Mouse (Mus musculus): ENCODE results near the gene Inpp5a. TPM values are rescaled to one million over a fixed set of nuclear protein-coding genes. Genes with fewer than 3 reads are reported as not detected.
"Not testable (repeated sequence)": the region's sequence is repeated elsewhere in the genome, so short reads cannot be mapped to it uniquely, and the experiment has no call there.

Inpp5a gene
- polyA plus RNA-seq, 1 experiment from 2014 or later: 53.4 TPM

DNA sequence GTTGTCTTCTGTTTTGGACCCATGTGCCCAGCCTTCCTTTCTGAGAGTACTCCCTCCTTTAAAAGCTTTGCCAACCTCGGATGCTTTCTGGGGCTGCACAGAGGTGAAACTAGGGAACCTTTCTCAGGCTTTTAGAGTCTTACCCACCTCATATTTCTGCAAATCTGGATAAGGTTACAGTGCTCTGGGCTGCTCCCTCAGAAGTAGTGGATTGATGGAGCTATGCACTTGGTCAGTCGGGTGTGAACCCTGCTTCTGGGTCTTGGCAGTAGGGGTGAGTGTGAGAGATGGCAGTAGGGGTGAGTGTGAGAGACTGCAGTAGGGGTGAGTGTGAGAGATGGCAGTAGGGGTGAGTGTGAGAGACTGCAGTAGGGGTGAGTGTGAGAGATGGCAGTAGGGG, 46.0 kb downstream of the Inpp5a start:
- peaks cover 51% of the 10 kb centered on the region for H3K4me1 ChIP-seq (replicated peaks)
- ATAC-seq (replicated peaks; ENCODE audit: insufficient number of reproducible peaks, insufficient read depth, low FRiP score, low read depth); H3K9me3 ChIP-seq (replicated peaks); H3K9ac ChIP-seq; H3K36me3 ChIP-seq; H3K27ac ChIP-seq; H3K4me2 ChIP-seq; H3K4me3 ChIP-seq; H3K27me3 ChIP-seq: not testable (repeated sequence)
- 71% methylated on average over 2 of the region's 2 CpGs for WGBS

DNA sequence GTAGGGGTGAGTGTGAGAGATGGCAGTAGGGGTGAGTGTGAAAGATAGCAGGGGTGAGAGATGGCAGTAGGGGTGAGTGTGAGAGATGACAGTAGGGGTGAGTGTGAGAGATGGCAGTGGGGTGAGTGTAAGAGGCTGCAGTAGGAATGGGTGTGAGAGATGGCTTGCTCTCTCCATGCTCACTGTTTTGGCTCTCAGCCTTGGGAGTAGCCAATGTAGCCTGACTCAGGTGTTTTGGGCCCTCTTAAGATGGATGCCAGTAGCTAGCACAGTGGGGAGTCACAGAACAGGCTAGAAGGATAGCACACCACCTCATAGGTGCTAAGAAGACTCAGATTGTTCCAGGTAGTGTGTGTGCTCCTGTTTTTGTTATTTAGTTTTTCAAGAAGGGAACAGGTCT, 46.8 kb downstream of the Inpp5a start:
- ATAC-seq (replicated peaks; ENCODE audit: insufficient number of reproducible peaks, insufficient read depth, low FRiP score, low read depth): no peak
- peaks cover 59% of the 10 kb centered on the region for H3K4me1 ChIP-seq (replicated peaks)
- no peaks in the 10 kb centered on the region for H3K36me3 ChIP-seq
- no peaks in the 10 kb centered on the region for H3K9me3 ChIP-seq (replicated peaks)
- no peak overlapping the region for H3K4me2 ChIP-seq
- no peaks in the 10 kb centered on the region for H3K27me3 ChIP-seq
- H3K27ac ChIP-seq: no peak overlapping the region
- H3K4me3 ChIP-seq: no peak overlapping the region
- no peak overlapping the region for H3K9ac ChIP-seq

DNA sequence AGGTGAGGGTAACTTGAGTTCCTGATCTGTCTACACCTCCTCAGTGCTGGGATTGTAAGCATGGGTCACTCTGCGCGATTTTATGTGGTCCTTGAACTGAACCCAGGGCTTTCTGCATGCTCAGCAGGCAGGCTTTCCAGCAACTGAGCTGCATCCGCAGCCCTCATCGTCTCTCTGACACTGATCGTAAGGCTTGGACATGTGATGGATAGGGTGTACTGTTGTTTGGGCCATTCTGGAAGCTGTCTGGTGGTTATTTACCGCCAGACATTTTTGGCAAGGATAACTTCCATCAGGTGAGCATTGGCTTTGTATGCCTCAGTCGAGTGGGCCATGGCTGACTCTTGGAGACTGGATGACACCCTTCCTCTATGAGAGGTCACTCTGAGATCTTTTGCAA, 48.0 kb downstream of the Inpp5a start:
- Histone ChIP-seq H3K27me3 (no peaks in the 10 kb centered on the region), H3K4me3 (no peak overlapping the region), H3K36me3 (no peaks in the 10 kb centered on the region), H3K27ac (no peak overlapping the region), H3K9ac (no peak overlapping the region), H3K4me2 (no peak overlapping the region), H3K9me3 (replicated peaks) (no peaks in the 10 kb centered on the region), H3K4me1 (replicated peaks) (peaks cover 71% of the 10 kb centered on the region)
- 75% methylated on average over 7 of the region's 7 CpGs for WGBS
- ATAC-seq (replicated peaks; ENCODE audit: insufficient number of reproducible peaks, insufficient read depth, low FRiP score, low read depth): no peak

DNA sequence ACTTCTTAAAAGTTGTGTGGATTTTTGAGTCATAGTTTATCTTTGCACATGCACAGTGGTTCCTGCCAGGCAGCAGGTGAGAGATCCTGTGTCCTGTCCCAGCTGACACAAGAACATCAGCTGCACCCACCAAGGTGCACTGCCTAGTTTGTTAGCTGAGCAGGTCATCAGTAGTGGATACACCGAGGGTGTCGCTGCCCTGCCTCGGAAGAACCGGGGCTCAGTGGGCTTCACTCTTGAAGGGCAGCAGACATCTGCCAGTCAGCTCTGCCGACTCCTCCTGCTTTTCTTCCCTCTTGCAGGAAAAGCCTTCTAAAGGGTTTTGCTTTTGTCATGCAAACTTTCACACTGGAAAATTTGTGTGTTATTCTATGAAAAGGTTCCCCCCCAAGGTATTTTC, 48.6 kb downstream of the Inpp5a start:
- H3K4me1 ChIP-seq (replicated peaks): peaks cover 76% of the 10 kb centered on the region
- WGBS: 67% methylated on average over 5 of the region's 5 CpGs
- H3K9ac ChIP-seq: no peak overlapping the region
- no peaks in the 10 kb centered on the region for H3K36me3 ChIP-seq
- H3K9me3 ChIP-seq (replicated peaks): no peaks in the 10 kb centered on the region
- no peaks in the 10 kb centered on the region for H3K27me3 ChIP-seq
- no peak overlapping the region for H3K4me3 ChIP-seq
- no peak for ATAC-seq (replicated peaks; ENCODE audit: insufficient number of reproducible peaks, insufficient read depth, low FRiP score, low read depth)
- no peak overlapping the region for H3K27ac ChIP-seq
- H3K4me2 ChIP-seq: no peak overlapping the region

DNA sequence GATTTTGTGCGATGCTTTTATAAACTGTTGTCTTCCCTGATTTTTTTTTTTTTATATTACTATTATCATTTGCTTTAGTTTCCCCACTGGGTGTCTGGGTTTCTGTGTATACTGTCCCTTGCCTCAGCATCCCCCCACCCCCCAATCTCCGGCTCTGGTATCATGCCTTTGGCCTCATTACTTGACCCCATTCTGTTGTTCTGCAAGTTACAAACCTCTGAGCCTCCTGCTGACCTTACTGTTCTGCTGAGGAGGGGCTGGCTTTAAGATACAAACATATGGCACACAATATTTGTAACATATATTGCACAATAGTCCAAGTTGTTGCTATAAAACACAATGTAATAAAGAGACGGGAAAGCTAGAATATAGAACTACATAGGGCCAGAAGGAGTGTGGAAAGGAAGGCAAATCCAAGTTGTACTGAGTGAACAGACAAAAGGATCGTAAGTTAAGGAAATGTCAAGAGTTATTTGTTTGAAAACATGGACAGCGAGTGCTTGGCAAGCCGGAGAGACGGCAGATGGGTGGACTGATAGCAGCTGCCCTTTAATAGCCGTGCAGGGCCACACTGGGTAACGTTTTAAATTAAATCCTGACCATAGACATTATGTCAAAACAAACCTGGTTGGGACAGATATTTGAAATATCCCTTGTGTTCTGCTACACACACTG, 49.2 kb downstream of the Inpp5a start:
- H3K27me3 ChIP-seq: no peaks in the 10 kb centered on the region
- H3K27ac ChIP-seq: no peak overlapping the region

DNA sequence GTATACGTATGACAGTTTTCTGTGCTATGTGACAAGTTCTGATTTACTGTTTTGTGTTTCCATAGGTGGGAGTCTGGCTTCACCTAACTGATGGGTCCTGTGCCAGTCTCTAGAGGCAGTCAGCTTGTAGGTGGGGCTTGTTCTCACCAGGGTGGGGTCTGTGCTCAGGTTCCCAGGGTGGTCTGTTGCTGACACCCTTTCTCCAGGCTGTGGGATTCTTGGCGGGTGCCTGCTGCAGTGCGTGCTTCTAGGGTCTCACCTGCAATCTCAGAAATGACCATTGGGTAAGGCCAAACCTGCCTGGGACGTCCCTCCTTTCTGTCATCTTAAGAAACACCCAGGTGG, 49.7 kb downstream of the Inpp5a start:
- H3K9ac ChIP-seq: no peak overlapping the region
- H3K36me3 ChIP-seq: no peaks in the 10 kb centered on the region
- WGBS: 64% methylated on average over 4 of the region's 4 CpGs
- ATAC-seq (replicated peaks; ENCODE audit: insufficient number of reproducible peaks, insufficient read depth, low FRiP score, low read depth): no peak
- no peak overlapping the region for H3K4me3 ChIP-seq
- no peak overlapping the region for H3K27ac ChIP-seq
- H3K4me2 ChIP-seq: no peak overlapping the region
- H3K9me3 ChIP-seq (replicated peaks): no peaks in the 10 kb centered on the region
- no peaks in the 10 kb centered on the region for H3K27me3 ChIP-seq
- peaks cover 79% of the 10 kb centered on the region for H3K4me1 ChIP-seq (replicated peaks)

More for the DNA sequence above, 49.2 kb downstream of the Inpp5a start:
- no peak for ATAC-seq (replicated peaks; ENCODE audit: insufficient number of reproducible peaks, insufficient read depth, low FRiP score, low read depth)
- H3K9me3 ChIP-seq (replicated peaks): no peaks in the 10 kb centered on the region
- no peak overlapping the region for H3K4me2 ChIP-seq
- WGBS: 49% methylated on average over 9 of the region's 9 CpGs
- H3K9ac ChIP-seq: no peak overlapping the region
- H3K4me1 ChIP-seq (replicated peaks): peaks cover 78% of the 10 kb centered on the region
- no peaks in the 10 kb centered on the region for H3K36me3 ChIP-seq
- H3K4me3 ChIP-seq: no peak overlapping the region

- peaks cover 76% of the 10 kb centered on the region for H3K4me1 ChIP-seq (replicated peaks)
Measured at GRCm38 (mm10) chr7:139439031-139439430, 50.1 kb downstream of the Inpp5a start.

GRCm38 (mm10) chr7:139439922-139440895, 51.3 kb downstream of the Inpp5a start:
- no peak for ATAC-seq (replicated peaks; ENCODE audit: insufficient number of reproducible peaks, insufficient read depth, low FRiP score, low read depth)
- 72% methylated on average over 6 of the region's 6 CpGs for WGBS
- H3K9ac ChIP-seq: no peak overlapping the region

More at GRCm38 (mm10) chr7:139439031-139439430, 50.1 kb downstream of the Inpp5a start:
- 49% methylated on average over 3 of the region's 3 CpGs for WGBS
- Histone ChIP-seq H3K27ac (no peak overlapping the region), H3K9ac (no peak overlapping the region), H3K36me3 (no peaks in the 10 kb centered on the region), H3K4me3 (no peak overlapping the region), H3K27me3 (no peaks in the 10 kb centered on the region), H3K9me3 (replicated peaks) (no peaks in the 10 kb centered on the region), H3K4me2 (no peak overlapping the region)
- no peak for ATAC-seq (replicated peaks; ENCODE audit: insufficient number of reproducible peaks, insufficient read depth, low FRiP score, low read depth)

GRCm38 (mm10) chr7:139441022-139441421, 52.1 kb downstream of the Inpp5a start:
- no peak overlapping the region for H3K4me3 ChIP-seq
- no peak overlapping the region for H3K9ac ChIP-seq
- ATAC-seq (replicated peaks; ENCODE audit: insufficient number of reproducible peaks, insufficient read depth, low FRiP score, low read depth): no peak
- H3K36me3 ChIP-seq: no peaks in the 10 kb centered on the region
- no peaks in the 10 kb centered on the region for H3K27me3 ChIP-seq
- H3K27ac ChIP-seq: peak overlapping the region; percentile 54; the same call in 1 of the 2 replicates
- no peaks in the 10 kb centered on the region for H3K9me3 ChIP-seq (replicated peaks)
- WGBS: 26% methylated on average over 5 of the region's 5 CpGs
- no peak overlapping the region for H3K4me2 ChIP-seq
- H3K4me1 ChIP-seq (replicated peaks): peaks cover 75% of the 10 kb centered on the region

More at GRCm38 (mm10) chr7:139439922-139440895, 51.3 kb downstream of the Inpp5a start:
- Histone ChIP-seq H3K27me3 (no peaks in the 10 kb centered on the region), H3K27ac (no peak overlapping the region), H3K4me2 (no peak overlapping the region), H3K4me1 (replicated peaks) (peaks cover 72% of the 10 kb centered on the region), H3K36me3 (no peaks in the 10 kb centered on the region), H3K4me3 (no peak overlapping the region), H3K9me3 (replicated peaks) (no peaks in the 10 kb centered on the region)

- H3K4me3 ChIP-seq: no peak overlapping the region
- H3K4me1 ChIP-seq (replicated peaks): peaks cover 72% of the 10 kb centered on the region
- no peaks in the 10 kb centered on the region for H3K36me3 ChIP-seq
- 49% methylated on average over 10 of the region's 10 CpGs for WGBS
- peak overlapping the region; percentile 54 for H3K27ac ChIP-seq
- H3K9ac ChIP-seq: no peak overlapping the region
- no peak overlapping the region for H3K4me2 ChIP-seq
- no peaks in the 10 kb centered on the region for H3K27me3 ChIP-seq
- ATAC-seq (replicated peaks; ENCODE audit: insufficient number of reproducible peaks, insufficient read depth, low FRiP score, low read depth): peak; percentile 48; the same call in 1 of the 2 replicates
- no peaks in the 10 kb centered on the region for H3K9me3 ChIP-seq (replicated peaks)
Measured at GRCm38 (mm10) chr7:139441761-139442211, 52.9 kb downstream of the Inpp5a start.

DNA sequence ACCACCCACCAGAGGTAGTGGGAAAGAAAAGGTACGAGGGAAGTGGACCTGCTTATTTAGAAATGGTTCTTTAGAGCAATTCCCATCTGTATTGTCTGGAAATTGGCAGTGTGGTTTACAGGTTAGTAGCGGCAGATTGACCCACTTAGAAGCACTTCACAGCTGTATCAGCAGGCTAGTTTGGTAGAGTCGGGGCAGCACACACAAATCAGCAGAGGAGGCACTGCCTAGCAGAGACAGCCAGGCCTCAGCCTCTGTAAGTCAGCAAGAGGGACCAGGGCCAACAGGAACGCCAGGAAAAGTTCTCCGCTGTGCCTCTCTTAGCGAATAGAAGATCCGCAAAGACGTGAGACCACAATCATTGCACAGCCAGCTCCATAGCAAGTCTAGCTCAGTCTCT, 56.7 kb downstream of the Inpp5a start:
- ATAC-seq (replicated peaks; ENCODE audit: insufficient number of reproducible peaks, insufficient read depth, low FRiP score, low read depth): no peak
- peak overlapping the region; percentile 34; the same call in 1 of the 2 replicates for H3K27ac ChIP-seq
- H3K9me3 ChIP-seq (replicated peaks): no peaks in the 10 kb centered on the region
- H3K36me3 ChIP-seq: no peaks in the 10 kb centered on the region
- no peak overlapping the region for H3K4me3 ChIP-seq
- peaks cover 57% of the 10 kb centered on the region for H3K4me1 ChIP-seq (replicated peaks)
- no peak overlapping the region for H3K9ac ChIP-seq
- H3K4me2 ChIP-seq: no peak overlapping the region
- no peaks in the 10 kb centered on the region for H3K27me3 ChIP-seq
- WGBS: 47% methylated on average over 8 of the region's 8 CpGs

Data from heart, embryonic 15.5 days (tissue).